Mouse (Mus musculus) heart, adult 2 months (tissue): ENCODE results near the gene Olfr266.

ENCODE experiments used
- CTCF ChIP-seq: fragments of 200-600 bp; IDR thresholded peaks from 2 replicates; pipeline ENCODE4 v1.8.1; 2022; ENCODE audit warnings: antibody characterized with exemption, mild to moderate bottlenecking, moderate library complexity
- EP300 ChIP-seq: fragments of 200-500 bp; IDR thresholded peaks from 2 replicates; pipeline ENCODE4 v1.6.1; 2011; ENCODE audit warnings: low read depth, low read length, control low read depth; ENCODE audit not compliant: insufficient read depth
- POLR2A ChIP-seq: fragments of 200-500 bp; IDR thresholded peaks from 2 replicates; pipeline ENCODE4 v1.6.1; 2011; ENCODE audit warnings: mild to moderate bottlenecking, low read depth, low read length, control low read depth; ENCODE audit not compliant: insufficient read depth

GRCm38 (mm10) chr3:106788440-106788887, 37.6 kb downstream of the Olfr266 start:
- TF ChIP-seq POLR2A (no peak), CTCF (no peak), EP300 (no peak)
